Mouse (Mus musculus) hindbrain, embryonic 14.5 days (tissue): Measurements from ENCODE around the gene Phactr3. TPM values are rescaled to one million over a fixed set of nuclear protein-coding genes. Genes with fewer than 3 reads are reported as not detected.

Experiments
- ATAC-seq: fragments of 200-750 bp; cut with Nextera tagmentation; 2 replicates; pipeline ENCODE4 v1.8.0; 2017; ENCODE audit warnings: moderate number of reproducible peaks, mild to moderate bottlenecking, moderate TSS enrichment, moderate library complexity; ENCODE audit not compliant: low FRiP score
- DNase-seq: peaks from one replicate; pipeline ENCODE4 v3.0.0-alpha.2; 2015; ENCODE audit warnings: low spot score
- H3K27ac ChIP-seq: fragments of 300-500 bp; sonication (generic); 2 replicates; pipeline ENCODE4 v1.5.1; 2014; ENCODE audit warnings: mild to moderate bottlenecking, moderate library complexity
- H3K27me3 ChIP-seq: fragments of 300-500 bp; sonication (generic); 2 replicates; pipeline ENCODE4 v1.6.1; 2014; ENCODE audit warnings: mild to moderate bottlenecking, low read length, mixed read lengths; ENCODE audit not compliant: control insufficient read depth, insufficient read depth
- H3K36me3 ChIP-seq: fragments of 300-500 bp; sonication (generic); replicated peaks from 2 replicates; pipeline ENCODE4 v1.6.1; 2014; ENCODE audit not compliant: control insufficient read depth, insufficient read depth
- H3K4me1 ChIP-seq: fragments of 300-500 bp; sonication (generic); replicated peaks from 2 replicates; pipeline ENCODE4 v1.6.1; 2014; ENCODE audit warnings: antibody characterized with exemption, low read length, mixed read lengths; ENCODE audit not compliant: control insufficient read depth, insufficient read depth
- H3K4me2 ChIP-seq: fragments of 300-500 bp; sonication (generic); replicated peaks from 2 replicates; pipeline ENCODE4 v1.6.1; 2014; ENCODE audit warnings: mild to moderate bottlenecking, moderate library complexity
- H3K4me3 ChIP-seq: fragments of 300-500 bp; sonication (generic); replicated peaks from 2 replicates; pipeline ENCODE4 v1.5.1; 2014; ENCODE audit warnings: mild to moderate bottlenecking, low read length
- H3K9ac ChIP-seq: fragments of 300-500 bp; sonication (generic); 2 replicates; pipeline ENCODE4 v1.6.1; 2014
- H3K9me3 ChIP-seq: fragments of 300-500 bp; sonication (generic); 2 replicates; pipeline ENCODE4 v1.6.1; 2016; ENCODE audit warnings: low read length; ENCODE audit not compliant: control insufficient read depth
- WGBS: fragments of 180-500 bp; shearing (Covaris S2); extraction: QIAGEN DNeasy Blood & Tissue Kit; methylation state at CpG from one replicate; pipeline ENCODE4 v1.1.7; 2014; 5-methylcytosine and 5-hydroxymethylcytosine counted together
- polyA plus RNA-seq: library from polyadenylated mRNA; unstranded; fragments of >200 nt; fragmentation: Nextera tagmentation; extraction: Ambion mirVana; gene quantifications from 2 replicates; pipeline ENCODE4 v1.2.1, GENCODE M21; 2014

Gene Phactr3
- polyA plus RNA-seq, 1 experiment from 2014 or later: 56.9 TPM

GRCm38 (mm10) chr2:178131011-178131410 lies 12.2 kb downstream of the Phactr3 start:
- ATAC-seq: no peak
- no peak overlapping the region for H3K27ac ChIP-seq
- no peaks in the 10 kb centered on the region for H3K9me3 ChIP-seq
- H3K9ac ChIP-seq: no peak overlapping the region
- DNase-seq: no peak
- no peak overlapping the region for H3K4me3 ChIP-seq
- WGBS: 84% methylated on average over 5 of the region's 5 CpGs
- no peaks in the 10 kb centered on the region for H3K4me1 ChIP-seq
- no peaks in the 10 kb centered on the region for H3K36me3 ChIP-seq
- H3K4me2 ChIP-seq: no peak overlapping the region
- no peaks in the 10 kb centered on the region for H3K27me3 ChIP-seq

DNA sequence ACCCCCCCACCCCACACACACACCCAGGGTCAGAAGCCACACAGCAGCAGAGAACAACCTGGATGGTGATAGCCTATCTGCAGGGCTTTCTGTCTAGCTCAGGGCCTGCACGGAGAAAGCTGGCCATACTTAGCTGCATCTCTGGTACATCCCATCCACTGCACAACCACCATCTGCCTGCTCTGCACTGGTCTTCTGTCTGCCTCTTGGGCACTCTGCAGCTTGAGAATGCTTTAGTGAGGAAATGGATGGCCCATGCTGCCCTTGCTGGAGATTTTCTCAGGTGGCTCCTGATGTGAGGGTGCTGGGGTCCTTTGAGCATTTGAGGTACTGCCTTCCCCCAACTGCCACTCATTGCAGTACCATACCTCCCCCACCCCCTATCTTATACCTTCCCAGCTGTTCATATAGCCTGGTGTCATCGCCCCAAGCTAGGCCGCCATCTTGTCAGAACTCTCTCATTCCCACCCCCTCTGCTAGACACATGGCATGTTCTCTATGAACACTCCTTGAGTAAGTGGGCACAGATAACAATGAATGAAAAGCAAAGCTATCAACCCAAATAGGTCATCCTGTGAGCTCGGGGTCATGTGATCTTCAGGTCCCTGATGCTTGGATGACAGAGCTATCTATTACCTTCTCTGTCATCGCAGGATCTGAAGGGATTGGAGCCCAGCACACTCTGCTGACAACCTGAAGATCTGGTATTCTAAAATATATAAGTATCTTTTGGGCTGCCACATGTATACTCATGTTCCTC lies 13.0 kb downstream of the Phactr3 start:
- H3K27me3 ChIP-seq: no peaks in the 10 kb centered on the region
- no peaks in the 10 kb centered on the region for H3K9me3 ChIP-seq
- DNase-seq: no peak
- WGBS: 97% methylated on average over 5 of the region's 5 CpGs
- no peak overlapping the region for H3K4me3 ChIP-seq
- H3K36me3 ChIP-seq: no peaks in the 10 kb centered on the region
- no peak overlapping the region for H3K27ac ChIP-seq
- H3K9ac ChIP-seq: no peak overlapping the region
- no peak overlapping the region for H3K4me2 ChIP-seq
- H3K4me1 ChIP-seq: no peaks in the 10 kb centered on the region
- no peak for ATAC-seq

DNA sequence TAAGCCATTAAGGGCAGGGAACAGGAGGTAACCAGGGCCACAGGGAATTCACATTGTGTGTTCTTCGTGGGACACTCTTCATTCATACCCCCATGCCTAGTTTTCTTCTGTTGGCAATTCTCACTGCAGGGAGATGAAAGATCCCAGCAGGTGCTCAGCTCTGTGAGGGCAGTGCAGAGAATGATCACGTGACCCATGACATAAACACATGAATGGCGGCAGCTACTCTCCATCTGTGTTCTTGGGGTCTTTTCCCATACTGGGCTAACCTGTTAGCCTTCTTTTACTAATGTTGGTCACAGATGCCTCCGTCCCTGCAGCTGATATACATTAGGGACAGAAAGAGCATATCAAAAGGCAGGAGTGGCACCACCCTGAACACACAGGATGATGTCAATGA lies 16.9 kb downstream of the Phactr3 start:
- ATAC-seq: no peak
- H3K4me2 ChIP-seq: no peak overlapping the region

DNA sequence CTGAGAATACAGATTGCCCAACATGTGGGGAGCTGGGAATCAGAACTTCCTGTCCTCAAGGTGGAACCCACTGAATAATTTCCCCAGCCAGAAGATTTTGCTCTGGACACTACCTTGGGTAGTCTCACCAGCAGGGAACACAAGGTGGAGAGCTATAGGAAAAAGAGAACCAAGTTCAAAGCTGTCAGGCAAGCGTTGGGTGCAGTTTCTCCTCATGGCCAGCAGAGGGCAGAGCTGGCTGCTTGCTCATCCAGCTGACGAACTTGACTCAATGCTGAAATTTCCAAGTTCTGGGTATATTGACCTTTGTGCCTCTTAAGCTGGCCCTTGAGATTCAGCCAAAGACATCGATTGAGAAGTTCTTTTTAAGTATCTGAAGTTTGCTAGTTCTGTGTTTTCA lies 18.7 kb downstream of the Phactr3 start:
- Histone ChIP-seq H3K4me1 (peaks cover 6% of the 10 kb centered on the region; the same call in 1 of the 2 replicates), H3K27ac (no peak overlapping the region), H3K36me3 (no peaks in the 10 kb centered on the region), H3K4me2 (no peak overlapping the region), H3K4me3 (no peak overlapping the region), H3K9me3 (no peaks in the 10 kb centered on the region), H3K9ac (no peak overlapping the region), H3K27me3 (no peaks in the 10 kb centered on the region)
- no peak for ATAC-seq
- peak; percentile 88 for DNase-seq
- 5% methylated on average over 3 of the region's 3 CpGs for WGBS

More for the DNA sequence above, 16.9 kb downstream of the Phactr3 start:
- WGBS: 29% methylated on average over 4 of the region's 4 CpGs
- Histone ChIP-seq H3K9ac (no peak overlapping the region), H3K9me3 (no peaks in the 10 kb centered on the region), H3K36me3 (no peaks in the 10 kb centered on the region), H3K27ac (no peak overlapping the region), H3K4me1 (no peaks in the 10 kb centered on the region), H3K4me3 (no peak overlapping the region), H3K27me3 (no peaks in the 10 kb centered on the region)
- DNase-seq: no peak

DNA sequence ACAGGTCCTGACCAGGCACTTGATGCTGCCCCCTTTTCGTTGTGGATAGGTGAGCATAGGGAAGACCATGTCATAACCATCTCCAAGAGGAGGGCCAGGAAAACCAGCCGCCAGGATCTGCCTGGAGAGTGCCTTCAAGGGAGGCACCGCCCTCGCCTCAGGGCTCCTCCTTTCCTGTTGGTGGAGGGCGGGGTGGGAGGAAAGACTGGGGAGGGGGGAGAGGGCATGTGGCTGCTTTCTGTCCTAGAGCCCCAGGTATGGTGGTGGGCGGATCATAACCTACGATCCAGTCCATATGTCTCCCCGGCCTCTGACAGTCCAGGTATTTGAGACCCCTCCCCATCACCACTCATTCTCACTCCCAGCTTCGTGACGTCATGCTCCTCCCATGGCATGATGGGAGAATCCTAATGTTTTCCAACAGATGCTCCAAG lies 22.7 kb downstream of the Phactr3 start:
- ATAC-seq (peak; percentile 83), DNase-seq (peak; percentile 91)
- H3K4me2 ChIP-seq: peak overlapping the region; percentile 87
- peak overlapping the region; percentile 81 for H3K4me3 ChIP-seq
- H3K27ac ChIP-seq: peak overlapping the region; percentile 91
- no peaks in the 10 kb centered on the region; the same call in 1 of the 2 replicates for H3K36me3 ChIP-seq
- 2% methylated on average over 10 of the region's 10 CpGs for WGBS
- no peaks in the 10 kb centered on the region for H3K27me3 ChIP-seq
- H3K9me3 ChIP-seq: no peaks in the 10 kb centered on the region
- H3K9ac ChIP-seq: peak overlapping the region; percentile 94
- H3K4me1 ChIP-seq: peaks cover 27% of the 10 kb centered on the region

DNA sequence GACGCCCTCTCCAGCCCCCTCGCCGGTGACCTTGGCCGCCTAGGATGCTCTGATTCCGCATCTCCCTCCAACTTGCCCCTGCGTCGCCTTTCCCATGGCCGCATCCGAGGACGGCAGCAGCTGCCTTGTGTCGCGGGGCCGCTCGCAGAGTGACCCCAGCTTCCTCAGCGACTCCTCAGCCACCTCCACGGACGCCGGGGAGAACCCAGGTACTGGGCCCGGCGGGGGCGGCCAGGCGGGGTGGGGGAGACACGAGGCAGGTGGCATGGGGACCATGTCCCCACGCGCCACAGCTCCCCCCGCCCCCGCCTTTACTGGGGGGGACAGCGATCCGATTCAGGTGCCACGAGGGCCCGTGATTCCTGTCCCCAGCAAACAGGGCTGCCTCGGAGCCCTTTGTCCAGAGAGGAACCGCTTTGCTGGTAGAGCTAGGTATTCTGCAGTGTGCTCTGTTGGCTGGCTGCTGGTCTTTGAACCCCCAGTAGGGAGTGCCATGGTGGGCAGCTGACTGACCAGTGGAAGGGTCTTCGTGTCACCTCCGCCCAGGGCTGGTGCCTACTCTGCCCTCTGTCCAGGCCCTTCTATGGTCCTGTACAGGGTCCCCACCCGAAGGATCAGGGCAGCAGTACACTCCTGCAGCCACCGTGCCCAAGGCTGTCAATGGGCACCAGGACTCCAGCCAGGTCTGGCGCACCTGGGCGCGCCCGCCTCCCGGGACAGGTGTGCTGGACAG lies 23.7 kb downstream of the Phactr3 start:
- Histone ChIP-seq H3K36me3 (no peaks in the 10 kb centered on the region; the same call in 1 of the 2 replicates), H3K27me3 (no peaks in the 10 kb centered on the region), H3K4me1 (peaks cover 27% of the 10 kb centered on the region), H3K9me3 (no peaks in the 10 kb centered on the region), H3K9ac (peak overlapping the region; percentile 94), H3K4me2 (peak overlapping the region; percentile 87), H3K4me3 (peak overlapping the region; percentile 81), H3K27ac (peak overlapping the region; percentile 91)
- DNase-seq: no peak
- WGBS: 9% methylated on average over 42 of the region's 42 CpGs
- ATAC-seq: peak; percentile 36

- WGBS: 23% methylated on average over 3 of the region's 3 CpGs
- Histone ChIP-seq H3K4me3 (peak overlapping the region; percentile 81), H3K4me1 (peaks cover 27% of the 10 kb centered on the region), H3K9me3 (no peaks in the 10 kb centered on the region), H3K36me3 (no peaks in the 10 kb centered on the region; the same call in 1 of the 2 replicates), H3K27me3 (no peaks in the 10 kb centered on the region), H3K4me2 (peak overlapping the region; percentile 87), H3K9ac (peak overlapping the region; percentile 94), H3K27ac (peak overlapping the region; percentile 91)
- peak; percentile 9; the same call in 1 of the 2 replicates for ATAC-seq
- DNase-seq: peak; percentile 47
Observed at GRCm38 (mm10) chr2:178143024-178143415, 24.2 kb downstream of the Phactr3 start.

GRCm38 (mm10) chr2:178143898-178144297 lies 25.1 kb downstream of the Phactr3 start:
- ATAC-seq (no peak), DNase-seq (no peak)
- 62% methylated on average over 1 of the region's 1 CpGs for WGBS
- Histone ChIP-seq H3K9me3 (no peaks in the 10 kb centered on the region), H3K27ac (no peak overlapping the region; the same call in 1 of the 2 replicates), H3K4me2 (peak overlapping the region; percentile 87), H3K36me3 (no peaks in the 10 kb centered on the region; the same call in 1 of the 2 replicates), H3K27me3 (no peaks in the 10 kb centered on the region), H3K9ac (peak overlapping the region; percentile 94), H3K4me3 (peak overlapping the region; percentile 81), H3K4me1 (peaks cover 27% of the 10 kb centered on the region)

- no peak for ATAC-seq
- H3K4me1 ChIP-seq: peaks cover 22% of the 10 kb centered on the region
- no peaks in the 10 kb centered on the region for H3K9me3 ChIP-seq
- 68% methylated on average over 1 of the region's 1 CpGs for WGBS
- H3K36me3 ChIP-seq: no peaks in the 10 kb centered on the region; the same call in 1 of the 2 replicates
- H3K4me2 ChIP-seq: no peak overlapping the region
- H3K9ac ChIP-seq: no peak overlapping the region
- H3K4me3 ChIP-seq: no peak overlapping the region
- DNase-seq: no peak
- H3K27ac ChIP-seq: no peak overlapping the region
- no peaks in the 10 kb centered on the region for H3K27me3 ChIP-seq
Observed at GRCm38 (mm10) chr2:178149312-178149711, 30.5 kb downstream of the Phactr3 start.
